Mouse (Mus musculus): ENCODE measurements around the gene Fkbp14.

The Fkbp14 gene

GRCm38 (mm10) chr6:54543646-54544045 lies 53.5 kb downstream of the Fkbp14 start:
- no peak for DNase-seq (ENCODE audit: low spot score)

GRCm38 (mm10) chr6:54542836-54543235 lies 54.3 kb downstream of the Fkbp14 start:
- DNase-seq (ENCODE audit: low spot score), result no peak

- no peak for DNase-seq (ENCODE audit: low spot score)
These were observed 56.7 kb downstream of the Fkbp14 start for GRCm38 (mm10) chr6:54540252-54540887.

- DNase-seq (ENCODE audit: low spot score), result no peak
These were observed 57.7 kb downstream of the Fkbp14 start for GRCm38 (mm10) chr6:54539396-54539795.

GRCm38 (mm10) chr6:54538773-54539173 lies 58.3 kb downstream of the Fkbp14 start:
- DNase-seq (ENCODE audit: low spot score), result no peak

- no peak for DNase-seq (ENCODE audit: low spot score)
These were observed 60.1 kb downstream of the Fkbp14 start for GRCm38 (mm10) chr6:54537053-54537452.

- DNase-seq (ENCODE audit: low spot score), result no peak
These were observed 61.6 kb downstream of the Fkbp14 start for GRCm38 (mm10) chr6:54535485-54535884.

- no peak for DNase-seq (ENCODE audit: low spot score)
These were observed 66.0 kb downstream of the Fkbp14 start for GRCm38 (mm10) chr6:54531048-54531481.

GRCm38 (mm10) chr6:54530182-54530581 lies 66.9 kb downstream of the Fkbp14 start:
- no peak for DNase-seq (ENCODE audit: low spot score)

GRCm38 (mm10) chr6:54528666-54529065 lies 68.4 kb downstream of the Fkbp14 start:
- no peak for DNase-seq (ENCODE audit: low spot score)

All from yolk sac, embryonic 10.5 days (tissue).